Mouse (Mus musculus): ENCODE measurements around the gene Cxcr4. TPM values are rescaled to one million over a fixed set of nuclear protein-coding genes. Genes with fewer than 3 reads are reported as not detected.

Gene Cxcr4
- polyA plus RNA-seq, 1 experiment from 2014 or later, result 1.3 TPM

GRCm38 (mm10) chr1:128626144-128626678 lies 34.1 kb upstream of the Cxcr4 start:
- Histone ChIP-seq H3K27me3 (replicated peaks; ENCODE audit: control insufficient read depth, insufficient read depth, low read length) (no peaks in the 10 kb centered on the region), H3K27ac (ENCODE audit: low read depth, low read length) (no peak overlapping the region), H3K36me3 (ENCODE audit: control insufficient read depth, insufficient read depth) (no peaks in the 10 kb centered on the region), H3K9ac (ENCODE audit: low read depth, low read length) (no peak overlapping the region), H3K4me2 (replicated peaks; ENCODE audit: low read depth) (no peak overlapping the region), H3K4me1 (replicated peaks; ENCODE audit: control insufficient read depth, insufficient read depth, low read length) (no peaks in the 10 kb centered on the region), H3K4me3 (ENCODE audit: low read depth, low read length) (no peak overlapping the region), H3K9me3 (ENCODE audit: control insufficient read depth) (no peaks in the 10 kb centered on the region)
- TF ChIP-seq CTCF (IDR thresholded peaks at IDR 0.05; ENCODE audit: low read depth), result no peak
- WGBS, result 51% methylated on average over 9 of the region's 9 CpGs
- no peak for ATAC-seq

- H3K9me3 ChIP-seq (ENCODE audit: control insufficient read depth), result no peaks in the 10 kb centered on the region
- H3K9ac ChIP-seq (ENCODE audit: low read depth, low read length), result no peak overlapping the region
- no peak overlapping the region for H3K27ac ChIP-seq (ENCODE audit: low read depth, low read length)
- no peaks in the 10 kb centered on the region for H3K27me3 ChIP-seq (replicated peaks; ENCODE audit: control insufficient read depth, insufficient read depth, low read length)
- no peak for TF ChIP-seq CTCF (IDR thresholded peaks at IDR 0.05; ENCODE audit: low read depth)
- ATAC-seq, result no peak
- H3K4me2 ChIP-seq (replicated peaks; ENCODE audit: low read depth), result no peak overlapping the region
- H3K4me1 ChIP-seq (replicated peaks; ENCODE audit: control insufficient read depth, insufficient read depth, low read length), result no peaks in the 10 kb centered on the region
- WGBS, result 64% methylated on average over 4 of the region's 4 CpGs
- H3K36me3 ChIP-seq (ENCODE audit: control insufficient read depth, insufficient read depth), result no peaks in the 10 kb centered on the region
- no peak overlapping the region for H3K4me3 ChIP-seq (ENCODE audit: low read depth, low read length)
Observed at GRCm38 (mm10) chr1:128623594-128623887, 31.4 kb upstream of the Cxcr4 start.

GRCm38 (mm10) chr1:128622867-128623593 lies 30.9 kb upstream of the Cxcr4 start:
- ATAC-seq, result no peak
- no peak overlapping the region for H3K4me2 ChIP-seq (replicated peaks; ENCODE audit: low read depth)
- no peak overlapping the region for H3K9ac ChIP-seq (ENCODE audit: low read depth, low read length)
- H3K36me3 ChIP-seq (ENCODE audit: control insufficient read depth, insufficient read depth), result no peaks in the 10 kb centered on the region
- no peaks in the 10 kb centered on the region for H3K27me3 ChIP-seq (replicated peaks; ENCODE audit: control insufficient read depth, insufficient read depth, low read length)
- H3K9me3 ChIP-seq (ENCODE audit: control insufficient read depth), result no peaks in the 10 kb centered on the region
- no peak overlapping the region for H3K4me3 ChIP-seq (ENCODE audit: low read depth, low read length)
- no peak overlapping the region for H3K27ac ChIP-seq (ENCODE audit: low read depth, low read length)
- no peak for TF ChIP-seq CTCF (IDR thresholded peaks at IDR 0.05; ENCODE audit: low read depth)
- WGBS, result 52% methylated on average over 9 of the region's 9 CpGs
- H3K4me1 ChIP-seq (replicated peaks; ENCODE audit: control insufficient read depth, insufficient read depth, low read length), result no peaks in the 10 kb centered on the region

DNA sequence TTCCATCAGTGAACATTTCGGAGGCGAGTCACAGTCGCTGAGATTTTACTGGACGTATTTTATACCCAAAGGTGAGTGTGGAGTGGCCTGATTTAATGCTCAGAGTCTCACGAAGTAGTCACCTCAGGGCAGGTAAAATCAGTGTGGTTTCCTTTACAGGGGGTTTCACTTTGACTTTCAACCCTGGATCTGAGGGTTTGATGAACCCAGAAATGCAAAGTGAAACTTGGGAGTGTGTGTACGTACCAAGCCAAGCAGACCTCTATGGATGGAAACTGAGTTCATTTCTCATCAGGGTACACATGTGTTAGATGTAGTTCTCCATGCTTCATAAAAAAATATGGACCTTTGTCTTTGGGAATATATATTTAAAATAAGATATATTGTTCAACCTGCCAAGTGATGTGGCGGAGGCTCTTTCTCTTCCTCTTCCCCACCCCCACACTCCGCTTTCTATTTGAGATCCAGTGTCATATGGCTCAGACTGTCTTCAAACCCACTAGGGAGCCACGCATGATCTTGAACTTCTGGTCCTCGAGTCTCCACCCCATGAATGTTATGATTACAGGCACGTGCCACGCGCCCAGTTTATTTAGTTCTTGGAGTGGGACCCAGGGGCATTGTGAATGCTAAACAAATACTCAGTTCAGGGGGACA lies 25.7 kb upstream of the Cxcr4 start:
- Histone ChIP-seq H3K9ac (ENCODE audit: low read depth, low read length) (no peak overlapping the region), H3K4me2 (replicated peaks; ENCODE audit: low read depth) (no peak overlapping the region), H3K4me3 (ENCODE audit: low read depth, low read length) (no peak overlapping the region), H3K27me3 (replicated peaks; ENCODE audit: control insufficient read depth, insufficient read depth, low read length) (no peaks in the 10 kb centered on the region), H3K4me1 (replicated peaks; ENCODE audit: control insufficient read depth, insufficient read depth, low read length) (no peaks in the 10 kb centered on the region), H3K27ac (ENCODE audit: low read depth, low read length) (no peak overlapping the region), H3K9me3 (ENCODE audit: control insufficient read depth) (no peaks in the 10 kb centered on the region), H3K36me3 (ENCODE audit: control insufficient read depth, insufficient read depth) (no peaks in the 10 kb centered on the region)
- WGBS, result 89% methylated on average over 13 of the region's 13 CpGs
- TF ChIP-seq CTCF (IDR thresholded peaks at IDR 0.05; ENCODE audit: low read depth), result no peak
- no peak for ATAC-seq

DNA sequence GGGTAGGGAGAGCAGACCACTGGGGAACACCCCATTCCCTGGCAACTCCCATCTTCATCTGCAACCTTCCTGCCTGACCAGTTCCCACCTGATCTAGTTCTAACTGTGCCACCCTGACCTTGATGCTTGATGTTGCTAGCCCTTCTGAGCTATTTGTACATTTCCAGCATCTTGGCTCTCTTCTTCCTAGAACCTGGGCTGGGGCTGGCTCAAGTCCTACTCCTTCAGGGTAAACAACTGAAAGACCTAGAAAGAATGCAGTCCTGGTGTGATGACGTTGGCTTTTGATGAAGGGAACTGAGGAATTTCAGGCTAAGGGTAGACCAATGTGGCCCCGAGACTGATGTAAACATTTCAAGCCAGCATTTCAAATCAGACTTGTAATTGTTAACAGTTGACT lies 24.5 kb upstream of the Cxcr4 start:
- no peak for ATAC-seq
- no peaks in the 10 kb centered on the region for H3K36me3 ChIP-seq (ENCODE audit: control insufficient read depth, insufficient read depth)
- 43% methylated on average over 2 of the region's 2 CpGs for WGBS
- no peak overlapping the region for H3K4me2 ChIP-seq (replicated peaks; ENCODE audit: low read depth)
- no peak overlapping the region for H3K9ac ChIP-seq (ENCODE audit: low read depth, low read length)
- TF ChIP-seq CTCF (IDR thresholded peaks at IDR 0.05; ENCODE audit: low read depth), result no peak
- no peaks in the 10 kb centered on the region for H3K27me3 ChIP-seq (replicated peaks; ENCODE audit: control insufficient read depth, insufficient read depth, low read length)
- H3K9me3 ChIP-seq (ENCODE audit: control insufficient read depth), result no peaks in the 10 kb centered on the region
- no peak overlapping the region for H3K27ac ChIP-seq (ENCODE audit: low read depth, low read length)
- no peak overlapping the region for H3K4me3 ChIP-seq (ENCODE audit: low read depth, low read length)
- H3K4me1 ChIP-seq (replicated peaks; ENCODE audit: control insufficient read depth, insufficient read depth, low read length), result no peaks in the 10 kb centered on the region

DNA sequence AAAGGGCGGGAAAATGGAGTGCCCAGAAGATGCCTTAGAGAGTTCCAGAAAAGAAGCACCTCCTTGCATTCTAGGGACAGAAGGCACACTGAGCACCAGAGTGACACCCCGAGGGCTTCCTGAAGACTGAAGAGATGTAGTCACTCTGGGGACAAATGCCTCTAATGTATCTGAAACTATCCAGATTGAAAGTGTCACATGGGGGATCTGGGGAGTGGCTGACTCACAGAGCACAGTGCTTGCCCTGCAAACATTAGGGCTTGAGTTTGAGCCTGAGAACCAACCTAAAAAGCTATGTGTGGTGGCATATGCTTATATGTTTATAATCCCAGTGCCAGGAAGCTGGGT lies 23.3 kb upstream of the Cxcr4 start:
- 80% methylated on average over 2 of the region's 2 CpGs for WGBS

More for the DNA sequence above, 23.3 kb upstream of the Cxcr4 start:
- ATAC-seq, result no peak
- Histone ChIP-seq H3K4me2 (replicated peaks; ENCODE audit: low read depth) (no peak overlapping the region), H3K27me3 (replicated peaks; ENCODE audit: control insufficient read depth, insufficient read depth, low read length) (no peaks in the 10 kb centered on the region), H3K4me1 (replicated peaks; ENCODE audit: control insufficient read depth, insufficient read depth, low read length) (no peaks in the 10 kb centered on the region), H3K9ac (ENCODE audit: low read depth, low read length) (no peak overlapping the region), H3K9me3 (ENCODE audit: control insufficient read depth) (no peaks in the 10 kb centered on the region), H3K36me3 (ENCODE audit: control insufficient read depth, insufficient read depth) (no peaks in the 10 kb centered on the region), H3K27ac (ENCODE audit: low read depth, low read length) (no peak overlapping the region), H3K4me3 (ENCODE audit: low read depth, low read length) (no peak overlapping the region)
- no peak for TF ChIP-seq CTCF (IDR thresholded peaks at IDR 0.05; ENCODE audit: low read depth)

Measured in intestine, postnatal 0 days (tissue).